Mouse (Mus musculus): ENCODE results near the gene Apc2. TPM values are rescaled to one million over a fixed set of nuclear protein-coding genes. Genes with fewer than 3 reads are reported as not detected.
A peak's percentile ranks its signal among the peaks of the same experiment; 100 is the strongest.

The Apc2 gene
- polyA plus RNA-seq, 1 experiment from 2014 or later: 1.5 TPM

GRCm38 (mm10) chr10:80357336-80357735 lies 61.6 kb downstream of the Apc2 start:
- Histone ChIP-seq H3K27me3 (ENCODE audit: control insufficient read depth, insufficient read depth, low read length) (peaks cover 77% of the 10 kb centered on the region), H3K36me3 (ENCODE audit: control insufficient read depth, insufficient read depth) (no peaks in the 10 kb centered on the region), H3K4me2 (ENCODE audit: low read depth, low read length) (no peak overlapping the region), H3K9ac (ENCODE audit: low read length) (no peak overlapping the region), H3K27ac (ENCODE audit: low read length) (no peak overlapping the region), H3K4me3 (ENCODE audit: low read length) (no peak overlapping the region), H3K9me3 (replicated peaks; ENCODE audit: control insufficient read depth, low read length) (no peaks in the 10 kb centered on the region; the same call in 1 of the 2 replicates), H3K4me1 (ENCODE audit: control insufficient read depth, insufficient read depth, low read length) (peaks cover 5% of the 10 kb centered on the region; the same call in 1 of the 2 replicates)
- ATAC-seq (replicated peaks; ENCODE audit: extremely low read depth, insufficient read depth, low FRiP score): no peak
- WGBS: 35% methylated on average over 7 of the region's 7 CpGs

GRCm38 (mm10) chr10:80357994-80358639 lies 62.3 kb downstream of the Apc2 start:
- ATAC-seq (replicated peaks; ENCODE audit: extremely low read depth, insufficient read depth, low FRiP score): no peak
- H3K27ac ChIP-seq (ENCODE audit: low read length): no peak overlapping the region
- no peak overlapping the region for H3K9ac ChIP-seq (ENCODE audit: low read length)
- H3K4me3 ChIP-seq (ENCODE audit: low read length): 0 out of 2 replicates have a peak overlapping the region, but pooled peaks have one; percentile 13
- WGBS: 5% methylated on average over 31 of the region's 31 CpGs
- no peaks in the 10 kb centered on the region; the same call in 1 of the 2 replicates for H3K9me3 ChIP-seq (replicated peaks; ENCODE audit: control insufficient read depth, low read length)
- no peaks in the 10 kb centered on the region for H3K36me3 ChIP-seq (ENCODE audit: control insufficient read depth, insufficient read depth)
- H3K4me2 ChIP-seq (ENCODE audit: low read depth, low read length): peak overlapping the region; percentile 46
- peaks cover 5% of the 10 kb centered on the region; the same call in 1 of the 2 replicates for H3K4me1 ChIP-seq (ENCODE audit: control insufficient read depth, insufficient read depth, low read length)
- H3K27me3 ChIP-seq (ENCODE audit: control insufficient read depth, insufficient read depth, low read length): peaks cover 75% of the 10 kb centered on the region

DNA sequence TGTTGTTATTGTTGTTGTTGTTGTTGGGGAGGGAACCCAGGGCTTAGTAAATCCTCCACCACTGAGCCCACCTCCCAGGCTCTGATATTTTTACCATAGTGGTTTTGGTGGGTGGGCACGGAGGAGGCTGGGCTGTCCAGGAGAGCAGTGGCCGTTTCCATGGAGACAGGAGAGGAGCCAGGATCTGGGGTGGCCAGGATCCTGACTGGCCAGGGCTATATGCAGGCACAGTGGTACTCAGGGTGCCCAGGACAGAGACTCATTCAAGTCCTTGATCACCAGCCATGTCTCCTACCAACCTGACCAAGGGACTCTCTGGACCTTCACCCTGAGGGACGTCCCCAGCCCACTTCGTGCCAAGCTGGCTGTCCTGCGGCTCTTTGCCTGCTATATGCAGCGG lies 68.0 kb downstream of the Apc2 start:
- no peak for ATAC-seq (replicated peaks; ENCODE audit: extremely low read depth, insufficient read depth, low FRiP score)
- no peak overlapping the region for H3K4me3 ChIP-seq (ENCODE audit: low read length)
- no peak overlapping the region for H3K27ac ChIP-seq (ENCODE audit: low read length)
- H3K9ac ChIP-seq (ENCODE audit: low read length): no peak overlapping the region
- WGBS: 37% methylated on average over 6 of the region's 6 CpGs
- H3K27me3 ChIP-seq (ENCODE audit: control insufficient read depth, insufficient read depth, low read length): peaks cover 50% of the 10 kb centered on the region
- H3K36me3 ChIP-seq (ENCODE audit: control insufficient read depth, insufficient read depth): no peaks in the 10 kb centered on the region
- H3K4me1 ChIP-seq (ENCODE audit: control insufficient read depth, insufficient read depth, low read length): no peaks in the 10 kb centered on the region
- no peak overlapping the region for H3K4me2 ChIP-seq (ENCODE audit: low read depth, low read length)
- H3K9me3 ChIP-seq (replicated peaks; ENCODE audit: control insufficient read depth, low read length): peaks cover 2% of the 10 kb centered on the region; the same call in 1 of the 2 replicates

DNA sequence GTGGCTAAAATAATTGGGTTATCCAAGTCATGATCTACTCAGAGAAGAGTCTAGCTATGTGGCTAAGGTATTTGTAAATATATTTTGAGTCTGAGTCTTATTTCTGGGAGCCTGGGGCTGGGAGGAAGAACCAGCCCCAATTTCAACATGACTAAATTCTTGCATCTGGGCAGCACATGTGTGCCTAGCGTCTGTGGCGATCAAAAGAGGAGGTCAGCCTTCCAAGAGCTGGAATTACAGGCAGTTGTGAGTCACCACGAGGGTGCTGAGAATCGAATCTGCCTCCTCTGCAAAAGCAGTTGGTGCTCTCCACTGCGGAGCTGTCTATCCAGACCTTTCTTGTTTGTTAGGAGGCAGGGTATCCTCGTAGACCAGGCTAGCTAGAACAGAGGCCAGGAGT lies 70.0 kb downstream of the Apc2 start:
- peaks cover 2% of the 10 kb centered on the region; the same call in 1 of the 2 replicates for H3K9me3 ChIP-seq (replicated peaks; ENCODE audit: control insufficient read depth, low read length)
- H3K36me3 ChIP-seq (ENCODE audit: control insufficient read depth, insufficient read depth): no peaks in the 10 kb centered on the region
- ATAC-seq (replicated peaks; ENCODE audit: extremely low read depth, insufficient read depth, low FRiP score): no peak
- no peak overlapping the region for H3K4me3 ChIP-seq (ENCODE audit: low read length)
- no peaks in the 10 kb centered on the region for H3K4me1 ChIP-seq (ENCODE audit: control insufficient read depth, insufficient read depth, low read length)
- 64% methylated on average over 6 of the region's 6 CpGs for WGBS
- no peak overlapping the region for H3K9ac ChIP-seq (ENCODE audit: low read length)
- peaks cover 32% of the 10 kb centered on the region for H3K27me3 ChIP-seq (ENCODE audit: control insufficient read depth, insufficient read depth, low read length)
- no peak overlapping the region for H3K4me2 ChIP-seq (ENCODE audit: low read depth, low read length)
- no peak overlapping the region for H3K27ac ChIP-seq (ENCODE audit: low read length)

Small RNA genes lying within 50 kb of the gene (microRNA-seq; reads per million reads assigned to microRNA genes)
- gene Mir6911: not detected

Other genes starting within 250 kb of the Apc2 start
- 668 and 748 TPM in 2 replicates for gene Gpx4, start 248.8 kb upstream of the Apc2 start, polyA plus RNA-seq (2015; fragmentation: Nextera tagmentation; extraction: Ambion mirVana)
- 11.7 and 13.5 TPM in 2 replicates for gene Sbno2, start 190.4 kb upstream of the Apc2 start, polyA plus RNA-seq (2015; fragmentation: Nextera tagmentation; extraction: Ambion mirVana)
- gene Stk11, start 180.2 kb upstream of the Apc2 start, polyA plus RNA-seq (2015; fragmentation: Nextera tagmentation; extraction: Ambion mirVana): 13.8 and 15.3 TPM in 2 replicates
- 1,107 and 1,132 TPM in 2 replicates for gene Atp5d, start 157.3 kb upstream of the Apc2 start, polyA plus RNA-seq (2015; fragmentation: Nextera tagmentation; extraction: Ambion mirVana)
- 2.5 TPM in 2 replicates for gene Cbarp, start 155.1 kb upstream of the Apc2 start, polyA plus RNA-seq (2015; fragmentation: Nextera tagmentation; extraction: Ambion mirVana)
- 10.3 and 13.0 TPM in 2 replicates for gene Midn, start 147.7 kb upstream of the Apc2 start, polyA plus RNA-seq (2015; fragmentation: Nextera tagmentation; extraction: Ambion mirVana)
- gene Cirbp, start 130.0 kb upstream of the Apc2 start, polyA plus RNA-seq (2015; fragmentation: Nextera tagmentation; extraction: Ambion mirVana): 85.3 and 87.6 TPM in 2 replicates
- gene 1600002K03Rik, start 123.0 kb upstream of the Apc2 start, polyA plus RNA-seq (2015; fragmentation: Nextera tagmentation; extraction: Ambion mirVana): 9.7 and 10.7 TPM in 2 replicates
- 6.0 and 6.8 TPM in 2 replicates for gene Efna2, start 116.5 kb upstream of the Apc2 start, polyA plus RNA-seq (2015; fragmentation: Nextera tagmentation; extraction: Ambion mirVana)
- gene Mum1, start 69.5 kb upstream of the Apc2 start, polyA plus RNA-seq (2015; fragmentation: Nextera tagmentation; extraction: Ambion mirVana): 31.9 and 40.1 TPM in 2 replicates
- gene Ndufs7, start 46.9 kb upstream of the Apc2 start, polyA plus RNA-seq (2015; fragmentation: Nextera tagmentation; extraction: Ambion mirVana): 596 and 743 TPM in 2 replicates
- gene Gamt, start 35.0 kb upstream of the Apc2 start, polyA plus RNA-seq (2015; fragmentation: Nextera tagmentation; extraction: Ambion mirVana): 50.3 and 51.6 TPM in 2 replicates
- gene Dazap1, start 34.5 kb upstream of the Apc2 start, polyA plus RNA-seq (2015; fragmentation: Nextera tagmentation; extraction: Ambion mirVana): 30.7 and 33.9 TPM in 2 replicates
- 536 and 549 TPM in 2 replicates for gene Rps15, start 3.5 kb upstream of the Apc2 start, polyA plus RNA-seq (2015; fragmentation: Nextera tagmentation; extraction: Ambion mirVana)
- 33.5 and 35.8 TPM in 2 replicates for gene 2310011J03Rik, start 24.6 kb downstream of the Apc2 start, polyA plus RNA-seq (2015; fragmentation: Nextera tagmentation; extraction: Ambion mirVana)
- 1.6 and 1.9 TPM in 2 replicates for gene Pcsk4, start 33.5 kb downstream of the Apc2 start, polyA plus RNA-seq (2015; fragmentation: Nextera tagmentation; extraction: Ambion mirVana)
- 1.8 and 2.6 TPM in 2 replicates for gene Reep6, start 34.0 kb downstream of the Apc2 start, polyA plus RNA-seq (2015; fragmentation: Nextera tagmentation; extraction: Ambion mirVana)
- gene Adamtsl5, start 52.4 kb downstream of the Apc2 start, polyA plus RNA-seq (2015; fragmentation: Nextera tagmentation; extraction: Ambion mirVana): 15.5 and 16.0 TPM in 2 replicates
- gene Plk5, start 60.5 kb downstream of the Apc2 start, polyA plus RNA-seq (2015; fragmentation: Nextera tagmentation; extraction: Ambion mirVana): 0.07 and 0.14 TPM in 2 replicates
- gene Mex3d, start 91.7 kb downstream of the Apc2 start, polyA plus RNA-seq (2015; fragmentation: Nextera tagmentation; extraction: Ambion mirVana): 2.8 TPM in 2 replicates
- gene Mbd3, start 103.6 kb downstream of the Apc2 start, polyA plus RNA-seq (2015; fragmentation: Nextera tagmentation; extraction: Ambion mirVana): 136 and 155 TPM in 2 replicates
- gene Uqcr11, start 110.9 kb downstream of the Apc2 start, polyA plus RNA-seq (2015; fragmentation: Nextera tagmentation; extraction: Ambion mirVana): 1,492 and 1,877 TPM in 2 replicates
- 41.9 and 47.0 TPM in 2 replicates for gene Tcf3, start 137.7 kb downstream of the Apc2 start, polyA plus RNA-seq (2015; fragmentation: Nextera tagmentation; extraction: Ambion mirVana)
- gene Onecut3, start 198.9 kb downstream of the Apc2 start, polyA plus RNA-seq (2015; fragmentation: Nextera tagmentation; extraction: Ambion mirVana): not detected in 2 replicates
- gene Atp8b3, start 243.1 kb downstream of the Apc2 start, polyA plus RNA-seq (2015; fragmentation: Nextera tagmentation; extraction: Ambion mirVana): 0.03 and 0.04 TPM in 2 replicates